Mouse (Mus musculus): ENCODE measurements around the gene Gm47959.
A peak's percentile ranks its signal among the peaks of the same experiment; 100 is the strongest.
"Not testable (repeated sequence)": the region's sequence is repeated elsewhere in the genome, so short reads cannot be mapped to it uniquely, and the experiment has no call there.

Gene Gm47959

GRCm38 (mm10) chr1:83000306-83000705 lies at the start of gene Gm47959:
Gene Gm47959, plus strand, starts transcription at chr1:83000548.
- peak; percentile 69 for DNase-seq (ENCODE audit: low read depth, low spot score)

- not testable (repeated sequence) for DNase-seq (ENCODE audit: low read depth, low spot score)
Observed at GRCm38 (mm10) chr1:82955913-82956312, 44.4 kb upstream of the Gm47959 start, which contains the start of gene Gm7544. Gene Gm7544, minus strand, starts transcription at chr1:82956013.

- DNase-seq (ENCODE audit: low read depth, low spot score) = peak; percentile 78
Observed at GRCm38 (mm10) chr1:82959870-82960385, 40.4 kb upstream of the Gm47959 start, which contains the start of gene Gm47955. Gene Gm47955, plus strand, starts transcription at chr1:82960286.

- DNase-seq (ENCODE audit: low read depth, low spot score) = no peak
Observed at GRCm38 (mm10) chr1:82966413-82966812, 33.9 kb upstream of the Gm47959 start.

GRCm38 (mm10) chr1:82972046-82972445 lies 28.3 kb upstream of the Gm47959 start:
- DNase-seq (ENCODE audit: low read depth, low spot score) = no peak

GRCm38 (mm10) chr1:82973244-82973643 lies 27.1 kb upstream of the Gm47959 start:
- no peak for DNase-seq (ENCODE audit: low read depth, low spot score)

GRCm38 (mm10) chr1:82973901-82974300 lies 26.4 kb upstream of the Gm47959 start:
- peak; percentile 67 for DNase-seq (ENCODE audit: low read depth, low spot score)

GRCm38 (mm10) chr1:82974342-82974741 lies 26.0 kb upstream of the Gm47959 start:
- no peak for DNase-seq (ENCODE audit: low read depth, low spot score)

- DNase-seq (ENCODE audit: low read depth, low spot score) = no peak
Observed at GRCm38 (mm10) chr1:82975750-82976149, 24.6 kb upstream of the Gm47959 start.

GRCm38 (mm10) chr1:82977840-82978239 lies 22.5 kb upstream of the Gm47959 start:
- DNase-seq (ENCODE audit: low read depth, low spot score) = no peak

GRCm38 (mm10) chr1:82986738-82987137 lies 13.6 kb upstream of the Gm47959 start:
- DNase-seq (ENCODE audit: low read depth, low spot score) = no peak

GRCm38 (mm10) chr1:82987530-82988198 lies 12.7 kb upstream of the Gm47959 start:
- DNase-seq (ENCODE audit: low read depth, low spot score) = peak; percentile 66

- no peak for DNase-seq (ENCODE audit: low read depth, low spot score)
Observed at GRCm38 (mm10) chr1:82991062-82991461, 9.3 kb upstream of the Gm47959 start.

GRCm38 (mm10) chr1:82991596-82991995 lies 8.8 kb upstream of the Gm47959 start:
- no peak for DNase-seq (ENCODE audit: low read depth, low spot score)

- DNase-seq (ENCODE audit: low read depth, low spot score) = no peak
Observed at GRCm38 (mm10) chr1:82992093-82992492, 8.3 kb upstream of the Gm47959 start.

GRCm38 (mm10) chr1:82993947-82994346 lies 6.4 kb upstream of the Gm47959 start:
- DNase-seq (ENCODE audit: low read depth, low spot score) = no peak

GRCm38 (mm10) chr1:83006218-83007179 lies 6.2 kb downstream of the Gm47959 start:
- no peak for DNase-seq (ENCODE audit: low read depth, low spot score)

- no peak for DNase-seq (ENCODE audit: low read depth, low spot score)
Observed at GRCm38 (mm10) chr1:83007471-83007870, 7.1 kb downstream of the Gm47959 start.

- no peak for DNase-seq (ENCODE audit: low read depth, low spot score)
Observed at GRCm38 (mm10) chr1:83014477-83014876, 14.1 kb downstream of the Gm47959 start.

GRCm38 (mm10) chr1:83015329-83015879 lies 15.1 kb downstream of the Gm47959 start:
- no peak for DNase-seq (ENCODE audit: low read depth, low spot score)

- no peak for DNase-seq (ENCODE audit: low read depth, low spot score)
Observed at GRCm38 (mm10) chr1:83016556-83016955, 16.2 kb downstream of the Gm47959 start.

GRCm38 (mm10) chr1:83031950-83032349 lies 31.6 kb downstream of the Gm47959 start:
- no peak for DNase-seq (ENCODE audit: low read depth, low spot score)
